Mouse (Mus musculus): ENCODE results near the gene Prss22. TPM values are rescaled to one million over a fixed set of nuclear protein-coding genes. Genes with fewer than 3 reads are reported as not detected.
A peak's percentile ranks its signal among the peaks of the same experiment; 100 is the strongest.

Prss22 gene
- polyA plus RNA-seq, 1 experiment from 2014 or later, result 0.51 TPM

DNA sequence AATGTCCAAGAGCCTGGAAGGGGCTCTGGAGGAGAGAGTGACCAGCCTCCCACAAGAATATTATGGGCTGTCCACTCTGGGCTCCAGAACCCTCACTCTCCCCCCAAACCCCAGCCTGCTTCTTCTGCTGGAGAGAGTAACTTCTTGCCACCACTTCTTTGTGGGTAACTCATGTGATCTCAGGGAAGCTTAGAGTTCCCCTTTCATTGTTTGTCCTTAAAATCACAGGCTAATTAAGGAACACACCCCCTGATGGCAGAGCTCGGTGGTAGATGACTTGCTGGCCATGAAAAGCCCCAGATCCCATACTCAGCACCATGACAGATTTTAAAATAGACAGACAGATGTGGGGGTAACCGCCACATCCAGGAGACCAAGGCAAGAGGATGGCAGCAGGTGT, 9.0 kb upstream of the Prss22 start:
- H3K27me3 ChIP-seq (ENCODE audit: control insufficient read depth, insufficient read depth, low read length), result no peaks in the 10 kb centered on the region
- H3K4me3 ChIP-seq (ENCODE audit: low read depth, low read length), result no peak overlapping the region
- H3K36me3 ChIP-seq (ENCODE audit: control insufficient read depth, insufficient read depth, low read length), result no peaks in the 10 kb centered on the region
- DNase-seq (ENCODE audit: low spot score) (no peak), ATAC-seq (ENCODE audit: low FRiP score) (no peak)
- no peaks in the 10 kb centered on the region for H3K4me1 ChIP-seq (replicated peaks; ENCODE audit: control insufficient read depth, insufficient read depth, low read length)
- no peak overlapping the region for H3K4me2 ChIP-seq (replicated peaks; ENCODE audit: low read depth, low read length)
- no peaks in the 10 kb centered on the region for H3K9me3 ChIP-seq (ENCODE audit: control insufficient read depth, low read length)
- WGBS, result 51% methylated on average over 2 of the region's 2 CpGs
- H3K27ac ChIP-seq (ENCODE audit: low read depth, low read length), result no peak overlapping the region
- no peak overlapping the region for H3K9ac ChIP-seq (ENCODE audit: low read depth, low read length)

DNA sequence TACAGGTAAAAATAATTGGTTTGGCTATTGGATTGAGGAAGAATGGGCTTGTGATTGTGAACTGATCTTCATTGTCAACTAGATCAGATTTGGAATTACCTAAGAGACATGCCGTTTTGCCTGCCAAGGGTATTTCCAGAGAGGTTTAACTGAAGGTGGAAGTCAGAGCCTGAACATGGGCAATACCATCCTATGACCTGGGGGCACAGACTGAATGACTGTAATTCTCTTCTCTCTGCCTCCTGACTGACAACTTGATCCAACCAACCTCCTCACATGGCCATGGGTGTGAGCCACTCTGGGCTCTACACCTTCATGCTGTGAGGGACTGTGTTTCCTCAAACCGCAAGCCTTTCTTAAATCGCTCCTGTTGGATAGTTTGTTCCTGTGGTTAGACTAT, 7.1 kb upstream of the Prss22 start:
- H3K4me2 ChIP-seq (replicated peaks; ENCODE audit: low read depth, low read length), result no peak overlapping the region
- ATAC-seq (ENCODE audit: low FRiP score), result no peak
- no peaks in the 10 kb centered on the region for H3K9me3 ChIP-seq (ENCODE audit: control insufficient read depth, low read length)
- no peaks in the 10 kb centered on the region for H3K4me1 ChIP-seq (replicated peaks; ENCODE audit: control insufficient read depth, insufficient read depth, low read length)
- H3K9ac ChIP-seq (ENCODE audit: low read depth, low read length), result no peak overlapping the region
- H3K36me3 ChIP-seq (ENCODE audit: control insufficient read depth, insufficient read depth, low read length), result no peaks in the 10 kb centered on the region
- no peak overlapping the region for H3K27ac ChIP-seq (ENCODE audit: low read depth, low read length)
- DNase-seq (ENCODE audit: low spot score), result no peak
- no peaks in the 10 kb centered on the region for H3K27me3 ChIP-seq (ENCODE audit: control insufficient read depth, insufficient read depth, low read length)
- 93% methylated on average over 3 of the region's 3 CpGs for WGBS
- H3K4me3 ChIP-seq (ENCODE audit: low read depth, low read length), result no peak overlapping the region

- DNase-seq (ENCODE audit: low spot score), result no peak
- Histone ChIP-seq H3K9ac (ENCODE audit: low read depth, low read length) (no peak overlapping the region), H3K4me1 (replicated peaks; ENCODE audit: control insufficient read depth, insufficient read depth, low read length) (no peaks in the 10 kb centered on the region), H3K4me2 (replicated peaks; ENCODE audit: low read depth, low read length) (no peak overlapping the region), H3K4me3 (ENCODE audit: low read depth, low read length) (no peak overlapping the region), H3K9me3 (ENCODE audit: control insufficient read depth, low read length) (no peaks in the 10 kb centered on the region), H3K27ac (ENCODE audit: low read depth, low read length) (no peak overlapping the region), H3K36me3 (ENCODE audit: control insufficient read depth, insufficient read depth, low read length) (no peaks in the 10 kb centered on the region), H3K27me3 (ENCODE audit: control insufficient read depth, insufficient read depth, low read length) (no peaks in the 10 kb centered on the region)
- ATAC-seq (ENCODE audit: low FRiP score), result no peak
- WGBS, result 92% methylated on average over 14 of the region's 14 CpGs
Measured at GRCm38 (mm10) chr17:24004071-24004665, 6.3 kb upstream of the Prss22 start.

DNA sequence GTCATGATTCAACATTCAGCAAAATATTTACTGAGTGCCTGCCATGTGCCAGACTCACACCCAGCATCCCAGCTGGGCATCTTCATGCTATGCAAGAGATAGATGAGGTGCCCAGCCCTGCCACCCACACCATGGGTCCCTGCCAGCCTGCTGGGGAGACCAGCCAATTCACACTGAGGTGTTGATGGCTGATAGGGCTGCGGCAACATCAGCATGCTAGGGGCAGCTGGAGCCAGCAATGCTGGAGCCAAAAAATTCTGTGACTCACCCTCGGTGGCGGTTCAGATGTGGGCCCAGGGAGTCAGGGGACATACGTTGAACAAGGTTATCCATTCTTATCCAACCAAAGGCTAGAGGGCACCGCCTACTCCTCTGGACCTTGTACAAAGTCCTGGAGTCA, 2.5 kb upstream of the Prss22 start:
- WGBS, result 69% methylated on average over 5 of the region's 5 CpGs
- H3K36me3 ChIP-seq (ENCODE audit: control insufficient read depth, insufficient read depth, low read length), result no peaks in the 10 kb centered on the region
- H3K9ac ChIP-seq (ENCODE audit: low read depth, low read length), result no peak overlapping the region
- H3K4me3 ChIP-seq (ENCODE audit: low read depth, low read length), result no peak overlapping the region
- H3K27me3 ChIP-seq (ENCODE audit: control insufficient read depth, insufficient read depth, low read length), result no peaks in the 10 kb centered on the region
- H3K4me1 ChIP-seq (replicated peaks; ENCODE audit: control insufficient read depth, insufficient read depth, low read length), result no peaks in the 10 kb centered on the region
- H3K4me2 ChIP-seq (replicated peaks; ENCODE audit: low read depth, low read length), result no peak overlapping the region
- H3K9me3 ChIP-seq (ENCODE audit: control insufficient read depth, low read length), result no peaks in the 10 kb centered on the region
- ATAC-seq (ENCODE audit: low FRiP score), result no peak
- no peak for DNase-seq (ENCODE audit: low spot score)
- no peak overlapping the region for H3K27ac ChIP-seq (ENCODE audit: low read depth, low read length)

GRCm38 (mm10) chr17:23998383-23998782, 483 bp upstream of the Prss22 start:
- no peak overlapping the region for H3K4me2 ChIP-seq (replicated peaks; ENCODE audit: low read depth, low read length)
- no peaks in the 10 kb centered on the region; the same call in 1 of the 2 replicates for H3K27me3 ChIP-seq (ENCODE audit: control insufficient read depth, insufficient read depth, low read length)
- H3K27ac ChIP-seq (ENCODE audit: low read depth, low read length), result no peak overlapping the region
- no peak for DNase-seq (ENCODE audit: low spot score)
- no peak overlapping the region for H3K9ac ChIP-seq (ENCODE audit: low read depth, low read length)
- no peaks in the 10 kb centered on the region for H3K4me1 ChIP-seq (replicated peaks; ENCODE audit: control insufficient read depth, insufficient read depth, low read length)
- H3K9me3 ChIP-seq (ENCODE audit: control insufficient read depth, low read length), result no peaks in the 10 kb centered on the region
- H3K36me3 ChIP-seq (ENCODE audit: control insufficient read depth, insufficient read depth, low read length), result no peaks in the 10 kb centered on the region
- no peak overlapping the region for H3K4me3 ChIP-seq (ENCODE audit: low read depth, low read length)
- 76% methylated on average over 6 of the region's 6 CpGs for WGBS
- ATAC-seq (ENCODE audit: low FRiP score), result no peak

DNA sequence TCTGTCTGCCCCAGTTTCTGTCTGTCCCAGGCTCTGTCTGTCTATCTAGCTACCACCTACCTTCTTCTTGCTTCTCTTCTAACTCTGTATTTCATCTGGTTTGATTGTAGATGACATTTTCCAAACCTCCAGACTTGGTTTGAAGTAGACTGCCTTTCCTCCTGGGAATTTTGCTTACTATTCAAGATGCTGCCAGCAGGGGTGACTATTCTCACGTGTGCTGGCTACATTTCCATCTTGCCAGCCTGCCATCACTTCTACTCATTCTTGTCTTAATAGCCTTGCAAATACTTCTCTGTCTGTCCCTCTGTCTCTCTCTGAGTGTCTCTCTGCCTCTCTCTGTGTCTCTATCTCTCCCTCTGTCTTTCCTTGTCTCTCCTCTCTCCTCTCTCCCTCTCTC, 2.5 kb downstream of the Prss22 start:
- no peak for DNase-seq (ENCODE audit: low spot score)
- no peak overlapping the region for H3K4me2 ChIP-seq (replicated peaks; ENCODE audit: low read depth, low read length)

DNA sequence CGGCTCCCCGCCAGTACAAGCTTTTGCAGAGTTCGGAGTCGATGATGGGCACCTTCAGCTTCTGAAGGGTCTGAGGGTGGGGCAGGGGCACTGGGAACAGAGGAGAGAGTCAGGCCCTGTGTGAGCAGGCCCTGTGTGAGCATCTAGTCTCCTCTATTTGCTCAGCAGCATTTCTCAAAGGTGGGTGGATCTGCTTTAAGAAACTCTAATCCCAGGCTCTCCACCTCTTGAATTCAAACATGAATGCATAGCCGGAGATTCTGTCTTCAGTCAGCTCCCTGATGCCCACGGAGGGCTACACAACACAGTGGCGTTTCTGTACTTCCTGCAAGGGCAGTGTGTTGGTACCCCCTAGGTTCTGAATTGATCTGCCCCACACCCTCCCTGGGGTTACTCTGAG, 3.2 kb downstream of the Prss22 start:
- ATAC-seq (ENCODE audit: low FRiP score), result no peak

More for the DNA sequence above, 2.5 kb downstream of the Prss22 start:
- Histone ChIP-seq H3K27ac (ENCODE audit: low read depth, low read length) (no peak overlapping the region), H3K4me1 (replicated peaks; ENCODE audit: control insufficient read depth, insufficient read depth, low read length) (no peaks in the 10 kb centered on the region), H3K4me3 (ENCODE audit: low read depth, low read length) (no peak overlapping the region), H3K27me3 (ENCODE audit: control insufficient read depth, insufficient read depth, low read length) (no peaks in the 10 kb centered on the region; the same call in 1 of the 2 replicates), H3K9ac (ENCODE audit: low read depth, low read length) (no peak overlapping the region), H3K9me3 (ENCODE audit: control insufficient read depth, low read length) (no peaks in the 10 kb centered on the region), H3K36me3 (ENCODE audit: control insufficient read depth, insufficient read depth, low read length) (no peaks in the 10 kb centered on the region)
- 41% methylated on average over 1 of the region's 1 CpGs for WGBS
- no peak for ATAC-seq (ENCODE audit: low FRiP score)

DNA sequence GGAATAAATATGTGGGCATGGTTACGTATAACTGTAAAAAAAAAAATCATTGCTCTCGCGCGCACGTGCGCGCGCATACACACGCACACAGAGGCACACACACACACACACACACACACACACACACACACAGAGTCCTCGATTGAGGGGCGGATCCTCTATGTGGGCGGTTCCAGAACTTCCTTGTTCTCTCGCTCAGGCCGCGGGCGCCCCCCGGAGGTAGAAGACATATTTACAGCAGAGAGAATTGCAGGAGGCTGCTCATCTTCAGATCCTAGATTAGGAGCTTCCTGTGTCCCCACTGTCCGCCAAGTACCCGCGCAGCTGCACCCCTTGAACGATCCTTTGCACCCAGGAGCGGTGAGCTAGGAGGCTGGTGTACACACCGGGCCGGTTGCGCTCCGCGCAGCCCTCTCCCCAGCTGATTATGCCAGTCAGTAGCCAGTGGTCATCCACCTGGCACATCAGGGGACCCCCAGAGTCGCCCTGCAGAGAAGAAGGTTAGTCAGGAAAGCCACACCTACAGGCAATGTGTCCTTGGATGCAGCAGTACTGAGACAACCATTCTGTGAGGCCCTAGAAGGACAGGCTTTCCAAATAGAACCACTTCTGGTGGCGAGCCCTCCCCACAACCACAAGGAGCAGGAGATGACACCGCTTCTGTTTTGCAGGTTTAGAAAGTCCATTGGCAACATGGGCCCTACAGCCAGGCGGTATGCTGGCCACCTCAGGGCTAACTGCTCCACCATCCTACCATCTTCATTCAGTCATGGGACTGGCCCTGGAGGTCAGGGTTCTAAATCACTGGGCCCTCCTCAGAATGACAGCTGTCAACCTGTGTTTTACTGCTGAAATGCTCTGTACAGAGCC, 4.1 kb downstream of the Prss22 start:
- H3K4me1 ChIP-seq (replicated peaks; ENCODE audit: control insufficient read depth, insufficient read depth, low read length), result no peaks in the 10 kb centered on the region
- H3K4me2 ChIP-seq (replicated peaks; ENCODE audit: low read depth, low read length), result peak overlapping the region; percentile 36
- ATAC-seq (ENCODE audit: low FRiP score) (peak; percentile 85), DNase-seq (ENCODE audit: low spot score) (peak; percentile 97)
- 10% methylated on average over 31 of the region's 31 CpGs for WGBS
- H3K27me3 ChIP-seq (ENCODE audit: control insufficient read depth, insufficient read depth, low read length), result no peaks in the 10 kb centered on the region; the same call in 1 of the 2 replicates
- no peak overlapping the region for H3K4me3 ChIP-seq (ENCODE audit: low read depth, low read length)
- no peaks in the 10 kb centered on the region for H3K36me3 ChIP-seq (ENCODE audit: control insufficient read depth, insufficient read depth, low read length)
- H3K27ac ChIP-seq (ENCODE audit: low read depth, low read length), result no peak overlapping the region
- no peaks in the 10 kb centered on the region for H3K9me3 ChIP-seq (ENCODE audit: control insufficient read depth, low read length)
- peak overlapping the region; percentile 25; the same call in 1 of the 2 replicates for H3K9ac ChIP-seq (ENCODE audit: low read depth, low read length)

More for the DNA sequence above, 3.2 kb downstream of the Prss22 start:
- Histone ChIP-seq H3K27me3 (ENCODE audit: control insufficient read depth, insufficient read depth, low read length) (no peaks in the 10 kb centered on the region; the same call in 1 of the 2 replicates), H3K27ac (ENCODE audit: low read depth, low read length) (no peak overlapping the region), H3K4me2 (replicated peaks; ENCODE audit: low read depth, low read length) (no peak overlapping the region), H3K4me3 (ENCODE audit: low read depth, low read length) (no peak overlapping the region), H3K9ac (ENCODE audit: low read depth, low read length) (no peak overlapping the region), H3K36me3 (ENCODE audit: control insufficient read depth, insufficient read depth, low read length) (no peaks in the 10 kb centered on the region), H3K9me3 (ENCODE audit: control insufficient read depth, low read length) (no peaks in the 10 kb centered on the region), H3K4me1 (replicated peaks; ENCODE audit: control insufficient read depth, insufficient read depth, low read length) (no peaks in the 10 kb centered on the region)
- no peak for DNase-seq (ENCODE audit: low spot score)
- WGBS, result 70% methylated on average over 7 of the region's 7 CpGs
